Mouse (Mus musculus) heart, adult 2 months (tissue): ENCODE measurements around the gene Hoxd3. TPM values are rescaled to one million over a fixed set of nuclear protein-coding genes. Genes with fewer than 3 reads are reported as not detected.
A peak's percentile ranks its signal among the peaks of the same experiment; 100 is the strongest.

ENCODE experiments used
- DNase-seq, 2 experiments: peaks; one replicate each; pipeline ENCODE4 v3.0.0; 2021
- H3K27ac ChIP-seq: fragments of 200-600 bp; 2 replicates; pipeline ENCODE4 v1.8.1; 2022
- H3K27me3 ChIP-seq: fragments of 200-500 bp; 2 replicates; pipeline ENCODE4 v1.6.1; 2012; ENCODE audit warnings: mild to moderate bottlenecking, low read length, inconsistent platforms, mixed read lengths; ENCODE audit not compliant: control insufficient read depth, insufficient read depth
- H3K36me3 ChIP-seq: fragments of 200-500 bp; 2 replicates; pipeline ENCODE4 v1.6.1; 2012; ENCODE audit warnings: low read length, inconsistent platforms; ENCODE audit not compliant: control insufficient read depth, insufficient read depth
- H3K4me1 ChIP-seq: fragments of 200-500 bp; 2 replicates; pipeline ENCODE4 v1.6.1; 2011; ENCODE audit warnings: low read length; ENCODE audit not compliant: control insufficient read depth, insufficient read depth
- H3K4me3 ChIP-seq: fragments of 200-600 bp; 2 replicates; pipeline ENCODE4 v1.8.1; 2022
- H3K79me2 ChIP-seq: fragments of 200-500 bp; replicated peaks from 2 replicates; pipeline ENCODE4 v1.6.1; 2012; ENCODE audit warnings: mild to moderate bottlenecking, inconsistent platforms, low read length, moderate library complexity, mixed read lengths; ENCODE audit not compliant: control insufficient read depth, insufficient read depth
- H3K9ac ChIP-seq: fragments of 200-500 bp; 2 replicates; pipeline ENCODE4 v1.6.1; 2012; ENCODE audit warnings: low read depth, mild to moderate bottlenecking, control low read depth, inconsistent platforms, low read length, mixed read lengths
- CTCF ChIP-seq: fragments of 200-600 bp; IDR thresholded peaks from 2 replicates; pipeline ENCODE4 v1.8.1; 2022; ENCODE audit warnings: antibody characterized with exemption, mild to moderate bottlenecking, moderate library complexity
- EP300 ChIP-seq: fragments of 200-500 bp; IDR thresholded peaks from 2 replicates; pipeline ENCODE4 v1.6.1; 2011; ENCODE audit warnings: low read depth, low read length, control low read depth; ENCODE audit not compliant: insufficient read depth
- POLR2A ChIP-seq: fragments of 200-500 bp; IDR thresholded peaks from 2 replicates; pipeline ENCODE4 v1.6.1; 2011; ENCODE audit warnings: mild to moderate bottlenecking, low read depth, low read length, control low read depth; ENCODE audit not compliant: insufficient read depth
- WGBS: fragments of 180-500 bp; shearing (Covaris S2); methylation state at CpG from one replicate; pipeline ENCODE4 v1.1.7; 2018; 5-methylcytosine and 5-hydroxymethylcytosine counted together
- intact Hi-C: fragments of 180-260 bp; cut with DNase I; formaldehyde crosslinking; loops from one replicate; pipeline ENCODE4 v1.15.1; 2025
- polyA plus RNA-seq: library from polyadenylated mRNA; depleted of rRNA; stranded (reverse); fragments of >200 nt; gene quantifications from 2 replicates; pipeline ENCODE4 v1.2.3, GENCODE M21; 2012
- total RNA-seq, 2 experiments: library from RNA; stranded (reverse); gene quantifications; 2 replicates each; pipeline ENCODE4 v1.2.3; 2021

The Hoxd3 gene
- total and polyA plus RNA-seq, 3 experiments: 0.06 TPM; not detected in 2

- TF ChIP-seq CTCF (no peak), EP300 (no peak), POLR2A (no peak)
- peak in 1 of 2 experiments; percentile 1 for DNase-seq
Observed at GRCm38 (mm10) chr2:74677106-74677505, 34.6 kb upstream of the Hoxd3 start.

GRCm38 (mm10) chr2:74678891-74679595, 32.7 kb upstream of the Hoxd3 start, which contains the start of gene Hoxd11:
Gene Hoxd11 (plus strand): TSS chr2:74679557.
- no peak within 1 kb of the TSS for H3K9ac ChIP-seq
- H3K27me3 ChIP-seq: peaks cover 43% of the 10 kb centered on the region
- no peaks in the 10 kb centered on the region for H3K79me2 ChIP-seq
- no peaks in the 10 kb centered on the region for H3K4me1 ChIP-seq
- no peaks in the 10 kb centered on the region for H3K36me3 ChIP-seq
- intact Hi-C loops: no loop called here
- 5% methylated on average over 15 of the region's 15 CpGs for WGBS
- TF ChIP-seq CTCF (no peak), EP300 (no peak), POLR2A (no peak)
- H3K27ac ChIP-seq: no peak within 1 kb of the TSS
- DNase-seq: no peak
- H3K4me3 ChIP-seq: no peak within 1 kb of the TSS

More at GRCm38 (mm10) chr2:74677106-74677505, 34.6 kb upstream of the Hoxd3 start:
- Histone ChIP-seq H3K4me1 (no peaks in the 10 kb centered on the region), H3K36me3 (no peaks in the 10 kb centered on the region), H3K27me3 (peaks cover 34% of the 10 kb centered on the region), H3K79me2 (no peaks in the 10 kb centered on the region), H3K9ac (no peak overlapping the region), H3K4me3 (no peak overlapping the region), H3K27ac (no peak overlapping the region)
- intact Hi-C loops: no loop called here
- 26% methylated on average over 2 of the region's 2 CpGs for WGBS

GRCm38 (mm10) chr2:74679596-74679971, 32.1 kb upstream of the Hoxd3 start:
- Histone ChIP-seq H3K9ac (no peak overlapping the region), H3K36me3 (no peaks in the 10 kb centered on the region), H3K4me1 (no peaks in the 10 kb centered on the region), H3K27ac (no peak overlapping the region), H3K4me3 (no peak overlapping the region), H3K79me2 (no peaks in the 10 kb centered on the region), H3K27me3 (peaks cover 45% of the 10 kb centered on the region)
- 2% methylated on average over 26 of the region's 26 CpGs for WGBS
- intact Hi-C loops: no loop called here
- DNase-seq: no peak
- no peak for TF ChIP-seq EP300
- TF ChIP-seq POLR2A: no peak
- TF ChIP-seq CTCF: no peak

- DNase-seq: no peak
- H3K79me2 ChIP-seq: no peaks in the 10 kb centered on the region
- no peak overlapping the region for H3K27ac ChIP-seq
- H3K4me1 ChIP-seq: no peaks in the 10 kb centered on the region
- intact Hi-C loops: no loop called here
- no peaks in the 10 kb centered on the region for H3K36me3 ChIP-seq
- TF ChIP-seq EP300 (no peak), CTCF (no peak), POLR2A (no peak)
- H3K9ac ChIP-seq: no peak overlapping the region
- no peak overlapping the region for H3K4me3 ChIP-seq
- peaks cover 44% of the 10 kb centered on the region for H3K27me3 ChIP-seq
- 3% methylated on average over 22 of the region's 23 CpGs for WGBS
Observed at GRCm38 (mm10) chr2:74679980-74680379, 31.7 kb upstream of the Hoxd3 start.

GRCm38 (mm10) chr2:74680561-74681398, 30.9 kb upstream of the Hoxd3 start:
- no peaks in the 10 kb centered on the region for H3K79me2 ChIP-seq
- no peak overlapping the region for H3K4me3 ChIP-seq
- H3K9ac ChIP-seq: no peak overlapping the region
- 5% methylated on average over 21 of the region's 21 CpGs for WGBS
- H3K27ac ChIP-seq: no peak overlapping the region
- H3K27me3 ChIP-seq: peaks cover 39% of the 10 kb centered on the region
- H3K4me1 ChIP-seq: no peaks in the 10 kb centered on the region
- no peaks in the 10 kb centered on the region for H3K36me3 ChIP-seq
- no peak for DNase-seq
- intact Hi-C loops: no loop called here
- TF ChIP-seq EP300 (no peak), CTCF (no peak), POLR2A (no peak)
